Mouse (Mus musculus) adrenal gland, adult (tissue): ENCODE measurements around the gene Spin4.

Experiments
- DNase-seq, 2 experiments: peaks; one replicate each; pipeline ENCODE4 v3.0.0; 2022 to 2023; ENCODE audit warnings: low spot score in 1 of 2; ENCODE audit not compliant: inconsistent age in 2 of 2

The Spin4 gene

DNA sequence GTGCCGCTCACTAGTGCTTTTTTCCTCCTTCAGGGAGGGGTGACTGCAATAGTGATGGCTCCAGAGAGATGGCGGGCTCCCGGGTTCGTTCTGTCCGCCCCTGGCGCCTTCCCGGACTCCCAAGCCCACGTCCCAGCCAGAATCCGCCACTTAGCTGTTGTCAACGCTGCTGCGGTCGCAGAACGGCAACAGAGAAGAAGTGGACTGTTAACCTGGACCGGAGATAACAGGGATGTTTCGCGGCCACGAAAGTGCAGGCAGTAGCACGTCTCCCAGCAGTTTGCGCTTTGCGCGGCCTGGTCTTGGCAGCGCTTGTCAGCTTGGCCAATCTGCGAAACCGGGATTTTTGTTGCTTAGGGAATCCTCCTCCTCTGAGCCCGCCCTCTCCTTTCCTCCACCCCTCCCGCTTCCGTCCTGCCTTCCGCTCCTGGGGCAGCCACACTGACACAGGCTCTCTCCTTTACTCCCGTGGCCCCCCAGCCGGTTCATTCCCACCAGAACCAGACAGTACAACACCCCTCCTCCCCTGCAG is at the start of gene Spin4:
Gene Spin4 (minus strand): TSS at position 322 of the 532 bp plus-strand sequence.
- DNase-seq, result peak; percentile 84 to 93

DNA sequence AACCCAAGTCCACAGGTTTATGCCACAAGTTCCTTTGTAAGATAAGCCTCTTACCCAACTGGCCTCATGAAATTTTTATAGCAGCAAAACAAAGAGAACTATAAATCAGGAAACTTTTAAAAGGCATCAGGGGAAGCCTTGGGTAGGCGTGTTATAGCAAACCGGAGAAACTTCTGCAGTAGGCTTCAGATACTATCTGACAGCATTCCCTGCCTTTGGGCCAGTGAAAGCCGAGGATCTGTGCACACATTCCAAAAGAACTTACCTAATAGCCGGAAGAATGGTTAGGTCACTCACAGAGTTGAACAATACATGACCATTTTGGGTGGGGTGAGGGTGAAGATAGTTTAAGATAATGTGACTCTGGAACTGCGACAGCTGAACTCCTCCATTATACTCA is 1.4 kb upstream of the Spin4 start:
- no peak for DNase-seq

- DNase-seq, result no peak
These were observed 612 bp downstream of the Spin4 start for GRCm38 (mm10) chrX:95025779-95026360.

- DNase-seq, result peak in 1 of 2 experiments; percentile 69
These were observed 14.4 kb downstream of the Spin4 start for GRCm38 (mm10) chrX:95012033-95012432.

- DNase-seq, result no peak
These were observed 27.6 kb downstream of the Spin4 start for GRCm38 (mm10) chrX:94998845-94999244.

GRCm38 (mm10) chrX:94994113-94994512 is 32.4 kb downstream of the Spin4 start:
- DNase-seq, result no peak

DNA sequence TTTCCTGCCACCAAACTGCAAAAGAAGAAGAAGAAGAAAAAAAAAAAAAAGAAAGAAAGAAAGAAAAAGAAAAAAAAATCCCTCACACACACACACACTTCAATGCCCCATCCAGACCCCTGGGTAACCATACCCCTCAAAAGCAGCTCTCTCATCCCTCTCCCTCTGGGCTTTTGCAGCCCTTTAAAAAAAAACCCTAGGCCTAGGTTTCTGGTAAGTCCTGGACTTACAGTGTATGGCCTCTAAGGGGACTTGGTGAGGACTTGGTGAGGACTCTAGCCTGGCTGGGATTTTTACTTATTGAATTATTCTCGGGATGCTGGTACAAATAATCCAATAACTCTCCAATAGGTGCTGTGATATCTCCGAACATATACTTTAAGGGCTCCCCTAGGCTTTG is 35.6 kb downstream of the Spin4 start:
- no peak for DNase-seq

DNA sequence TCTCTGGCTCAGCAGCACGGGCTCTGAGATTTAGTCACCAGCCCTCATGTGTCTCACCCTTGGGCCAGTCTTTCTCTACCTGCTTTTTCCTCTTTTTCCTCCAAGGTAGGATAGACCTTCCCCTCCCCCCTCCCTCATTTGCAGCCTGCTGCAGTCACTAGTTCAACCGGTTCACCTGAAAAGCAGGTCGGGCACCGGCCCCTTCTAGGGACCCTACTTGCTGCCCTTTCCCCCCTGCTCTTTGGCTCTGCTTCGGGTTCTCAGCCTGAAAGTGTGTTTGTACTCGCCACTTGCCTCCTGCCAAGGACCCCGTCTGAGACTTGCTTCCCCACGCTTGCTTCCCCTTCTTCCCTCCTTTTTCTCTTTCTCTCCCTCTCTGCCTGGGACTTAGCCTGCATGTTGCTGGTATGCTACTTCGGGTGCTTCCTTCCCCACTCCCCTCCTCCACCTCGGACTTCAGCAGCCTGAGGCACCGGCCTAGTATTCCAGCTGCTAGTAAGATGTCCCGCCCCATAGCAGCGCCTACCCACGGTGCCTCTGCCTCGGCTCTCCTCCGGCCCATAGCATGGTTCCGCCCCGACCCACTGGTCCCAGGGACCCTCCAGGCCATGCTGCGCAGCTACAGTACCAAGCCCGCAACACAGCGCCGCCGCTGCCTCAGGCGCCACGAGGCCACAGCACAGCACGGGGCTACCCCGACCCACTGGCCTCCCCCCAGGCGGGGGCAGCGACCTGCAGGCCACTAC is 36.2 kb downstream of the Spin4 start:
- DNase-seq, result peak; percentile 23 to 29
